Mouse (Mus musculus): ENCODE data around the gene Msantd2. TPM values are rescaled to one million over a fixed set of nuclear protein-coding genes. Genes with fewer than 3 reads are reported as not detected.

The Msantd2 gene
- polyA plus RNA-seq, 2 experiments from 2014 or later: 7.9 to 9.3 TPM

GRCm38 (mm10) chr9:37541851-37542642 is 52.9 kb downstream of the Msantd2 start:
- no peak for ATAC-seq

DNA sequence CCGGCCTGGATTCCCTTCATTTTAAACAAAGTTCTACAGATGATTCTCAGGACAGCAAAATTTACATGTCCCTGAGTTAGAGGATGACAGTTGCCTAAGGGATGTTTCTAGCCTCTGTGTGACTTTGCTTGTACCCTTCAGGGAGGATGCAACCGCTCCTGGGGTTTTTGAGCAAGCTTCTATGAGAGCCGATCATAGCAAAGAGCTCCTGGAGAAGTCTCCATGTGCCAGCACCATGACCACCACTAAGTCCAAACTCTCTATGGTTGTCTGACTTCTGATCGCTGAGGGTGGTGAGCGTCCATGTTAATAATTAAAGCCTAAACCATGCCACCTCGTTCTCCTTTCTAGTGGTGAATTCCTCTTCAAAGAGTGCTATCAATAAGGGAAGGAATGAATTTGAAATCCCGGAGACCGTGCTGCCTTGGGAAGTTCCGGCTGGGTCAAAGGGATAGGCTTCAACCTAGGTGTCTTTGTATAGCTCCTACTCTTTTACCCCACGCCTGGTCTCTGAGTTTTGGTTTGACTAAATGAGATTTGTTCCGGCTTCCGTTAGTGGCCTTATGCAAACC is 54.8 kb downstream of the Msantd2 start:
- ATAC-seq: no peak

- ATAC-seq: peak; percentile 43
These were observed 55.5 kb downstream of the Msantd2 start for GRCm38 (mm10) chr9:37544447-37545165.

DNA sequence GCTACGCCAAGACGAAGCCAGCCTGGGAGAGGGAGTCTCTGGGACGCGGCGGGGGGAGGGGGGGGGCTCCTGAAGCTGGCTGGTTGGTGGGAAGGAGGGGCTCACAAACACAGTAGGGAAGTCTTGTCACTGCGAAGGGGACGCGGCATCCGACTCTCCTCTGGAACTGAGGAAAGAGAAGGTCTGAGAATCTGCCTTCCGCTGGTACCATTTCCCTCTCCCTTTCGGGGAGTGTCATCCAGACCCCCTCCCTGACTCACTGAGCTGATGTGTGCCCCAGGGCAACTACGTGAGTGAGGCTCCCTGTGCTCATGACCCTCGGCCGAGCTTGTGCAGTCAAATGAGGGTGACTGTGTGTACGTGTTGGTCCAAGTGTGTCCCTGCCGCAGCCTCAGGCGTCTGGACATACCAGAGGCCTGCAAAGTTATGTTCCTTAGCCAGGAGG is 56.1 kb downstream of the Msantd2 start:
- ATAC-seq: no peak

- ATAC-seq: no peak
These were observed 56.8 kb downstream of the Msantd2 start for GRCm38 (mm10) chr9:37545847-37546452.

DNA sequence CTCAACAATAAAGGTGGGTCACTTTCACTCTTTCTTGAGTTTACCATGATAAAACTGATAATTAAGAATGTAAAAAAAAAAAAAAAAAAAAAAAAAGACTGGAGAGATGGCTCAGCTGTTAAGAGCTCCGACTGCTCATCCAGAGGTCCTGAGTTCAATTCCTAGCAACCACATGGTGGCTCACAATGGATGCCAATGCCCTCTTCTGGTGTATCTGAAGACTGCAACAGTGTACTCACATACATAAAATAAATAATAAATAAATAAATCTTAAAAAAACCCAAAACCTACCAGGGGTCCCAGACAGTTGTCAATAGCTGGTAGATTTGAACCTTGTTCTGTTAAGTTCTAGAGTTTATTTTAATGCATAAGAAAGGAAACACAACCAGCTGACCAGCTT is 57.8 kb downstream of the Msantd2 start:
- ATAC-seq: no peak

GRCm38 (mm10) chr9:37550435-37550834 is 61.3 kb downstream of the Msantd2 start:
- ATAC-seq: no peak

GRCm38 (mm10) chr9:37551751-37552531 is 62.8 kb downstream of the Msantd2 start:
- ATAC-seq: no peak

DNA sequence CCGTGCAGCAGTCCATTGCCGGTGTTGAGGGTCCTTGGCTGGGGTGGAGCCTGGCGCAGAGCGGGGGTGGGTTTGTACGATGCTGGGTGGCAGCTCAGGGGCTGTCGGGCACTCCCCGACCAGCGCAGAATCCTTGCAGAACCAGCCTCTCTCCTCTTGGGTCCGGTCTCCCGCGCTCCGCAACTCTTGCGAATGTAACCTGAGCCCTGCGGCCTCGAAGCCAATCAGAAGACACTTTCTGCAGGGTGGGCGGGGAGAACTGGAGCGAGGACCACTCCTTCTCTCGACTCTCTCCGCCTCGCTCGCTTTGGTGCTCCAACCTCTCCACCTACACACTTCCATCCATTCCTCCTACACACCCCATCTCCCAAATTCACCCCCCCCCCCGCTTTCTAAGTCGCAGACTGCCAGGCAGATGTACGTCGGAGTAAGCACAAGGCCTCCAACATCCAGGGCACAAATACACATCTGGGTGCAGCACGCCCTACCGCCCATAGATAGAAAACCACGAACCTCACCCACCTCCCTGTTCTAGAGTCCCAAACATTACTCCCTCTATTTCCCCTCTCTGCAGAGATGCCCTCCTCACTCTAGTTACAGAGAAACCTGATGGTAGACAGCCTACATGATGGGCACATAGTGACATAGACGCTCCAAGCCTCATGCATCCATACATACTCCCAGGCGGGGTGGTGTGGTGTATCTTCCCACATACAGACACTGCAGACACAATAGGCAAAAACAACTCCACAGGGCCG is 63.6 kb downstream of the Msantd2 start, which contains the start of gene Nrgn:
Gene Nrgn (minus strand): TSS at position 369 of the 758 bp plus-strand sequence.
- ATAC-seq: peak; percentile 67

GRCm38 (mm10) chr9:37554279-37554678 is 65.2 kb downstream of the Msantd2 start:
- ATAC-seq: peak; percentile 34

DNA sequence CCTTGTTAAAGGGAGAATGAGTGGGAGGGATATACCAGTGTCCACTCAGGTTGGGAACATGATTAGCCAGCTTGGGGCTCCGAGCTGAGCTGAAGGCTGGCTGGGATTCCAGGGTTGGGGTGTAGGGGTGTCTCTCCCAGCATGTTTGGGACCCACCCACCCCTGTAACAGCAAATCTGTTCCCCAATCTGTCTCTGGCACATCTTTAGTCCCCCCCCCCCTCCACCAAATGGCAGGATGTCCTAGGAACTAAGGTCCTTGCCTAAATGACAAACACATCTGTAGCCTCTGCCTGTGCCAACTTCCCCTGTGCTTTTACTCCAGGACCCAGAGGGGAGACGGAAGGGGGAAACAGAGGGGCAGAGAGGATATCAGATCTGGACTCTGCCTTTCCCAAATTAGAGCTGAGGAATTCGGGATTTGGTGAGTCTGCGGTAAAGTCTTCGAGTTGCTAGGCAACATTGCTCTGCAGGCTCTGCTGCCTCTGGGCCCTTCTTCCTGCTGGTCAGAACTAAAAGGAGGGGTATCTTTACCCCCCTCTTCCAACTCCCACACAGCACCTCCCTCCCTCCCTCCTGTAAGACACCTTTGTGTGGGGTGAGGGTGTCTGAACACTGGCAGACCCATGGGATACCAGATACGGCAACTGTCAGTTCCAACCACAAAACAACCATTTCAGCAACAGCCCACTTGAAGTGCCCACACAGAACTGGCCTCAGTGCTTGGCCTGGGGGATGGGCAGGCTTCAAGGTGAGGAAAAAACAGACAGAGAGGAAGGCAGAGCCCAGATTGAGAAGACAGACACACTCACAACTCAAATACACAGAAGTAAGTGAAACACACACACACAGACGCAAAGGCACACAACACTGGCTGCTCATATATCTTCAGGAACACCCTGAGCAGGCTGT is 66.0 kb downstream of the Msantd2 start, which contains the start of gene Siae:
Gene Siae (plus strand): TSS at position 861 of the 911 bp plus-strand sequence.
- no peak for ATAC-seq

- ATAC-seq: no peak
These were observed 67.2 kb downstream of the Msantd2 start for GRCm38 (mm10) chr9:37556366-37556765.

GRCm38 (mm10) chr9:37560617-37561016 is 71.5 kb downstream of the Msantd2 start:
- no peak for ATAC-seq

DNA sequence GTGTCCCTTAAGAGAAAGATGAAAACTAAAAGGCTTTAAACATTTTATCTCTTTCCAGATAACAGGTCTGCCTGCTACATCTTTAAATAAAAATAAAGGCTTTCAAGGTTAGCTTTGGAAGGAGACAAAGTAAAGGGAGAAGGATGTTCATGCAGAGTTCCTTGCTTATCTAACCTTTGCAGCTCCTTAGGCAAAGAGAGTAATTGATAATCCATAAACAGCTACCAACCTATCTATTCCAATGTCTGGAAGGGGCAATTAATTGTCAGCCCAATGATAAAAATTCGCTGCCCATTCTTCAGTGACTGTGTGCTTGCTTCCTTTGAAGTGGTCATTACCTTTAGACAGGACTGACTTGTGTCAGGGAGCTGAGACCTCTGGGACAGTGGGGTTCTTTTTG is 74.7 kb downstream of the Msantd2 start:
- no peak for ATAC-seq

DNA sequence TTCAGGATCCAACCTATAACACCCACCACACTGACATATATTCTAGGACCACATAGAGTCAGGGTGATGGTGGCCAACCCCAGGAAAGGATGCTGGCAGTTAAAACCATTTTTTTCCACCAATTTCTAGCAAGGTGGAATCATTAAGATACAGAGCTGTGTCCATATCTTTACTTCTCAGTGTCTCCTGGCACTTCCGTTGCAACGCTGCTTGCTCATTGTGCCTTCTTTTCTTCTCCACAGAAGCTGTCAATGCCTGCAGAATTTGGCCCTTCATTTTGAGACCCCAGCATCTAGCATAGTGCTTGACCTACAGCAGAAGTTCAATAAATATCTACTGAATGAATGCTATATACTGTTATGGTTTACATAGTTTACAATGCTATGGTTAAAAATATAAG is 77.9 kb downstream of the Msantd2 start:
- no peak for ATAC-seq

DNA sequence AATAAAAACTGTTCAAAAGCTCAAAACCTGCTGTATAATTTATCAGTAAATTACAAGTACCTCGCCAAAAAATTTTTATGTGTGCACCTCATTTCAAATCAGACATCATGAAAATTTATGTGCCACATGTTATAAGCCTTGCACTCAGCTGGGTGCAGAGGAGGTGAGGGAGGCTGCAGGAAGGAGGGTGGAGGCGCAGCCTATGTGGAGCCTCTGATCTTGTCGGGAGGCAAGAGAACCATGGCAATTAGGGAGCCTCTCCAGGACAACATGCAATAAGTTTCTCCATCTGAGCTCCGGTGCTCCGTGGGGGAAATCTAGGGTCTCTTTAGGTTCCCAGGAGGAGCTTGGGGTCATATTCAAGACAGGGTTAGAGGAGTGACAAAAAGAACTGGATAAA is 78.3 kb downstream of the Msantd2 start:
- ATAC-seq: no peak

DNA sequence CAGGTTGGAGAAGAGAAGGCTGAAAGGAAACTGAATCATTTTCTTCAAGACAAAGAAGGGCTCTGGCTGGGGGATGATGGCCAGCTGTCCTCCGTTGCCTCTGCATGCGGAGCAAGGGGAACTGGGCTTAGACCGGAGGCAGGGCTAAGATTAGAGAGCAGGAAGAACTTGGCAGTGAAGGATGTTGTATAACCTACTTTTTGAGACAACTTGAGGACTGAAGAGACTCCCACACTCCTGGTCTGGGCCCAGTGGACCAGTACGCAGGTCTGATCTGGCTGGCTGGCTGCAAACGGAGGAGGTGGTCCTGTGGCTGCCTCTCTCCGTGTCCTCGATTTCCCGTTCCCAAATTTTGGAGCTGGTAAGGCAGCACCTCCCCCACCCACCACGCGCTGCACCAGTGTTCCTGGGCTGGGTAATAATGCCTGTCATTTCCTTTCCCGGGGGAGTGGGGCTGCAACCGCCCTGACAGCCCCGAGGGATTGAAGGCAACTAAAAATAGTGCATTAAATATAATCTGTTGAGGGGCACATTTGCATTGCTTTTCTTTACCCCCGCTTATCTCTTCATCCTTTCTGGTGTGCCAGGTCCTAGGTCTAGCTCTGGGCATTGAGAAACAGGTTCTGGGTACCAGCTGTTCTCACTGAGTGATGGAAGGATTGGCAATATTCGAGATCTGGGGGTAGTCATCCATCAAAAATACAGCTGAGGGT is 78.9 kb downstream of the Msantd2 start:
- no peak for ATAC-seq

- ATAC-seq: no peak
These were observed 79.6 kb downstream of the Msantd2 start for GRCm38 (mm10) chr9:37568605-37569214.

GRCm38 (mm10) chr9:37569231-37569835 is 80.2 kb downstream of the Msantd2 start:
- no peak for ATAC-seq
